Mouse (Mus musculus) forebrain, embryonic 15.5 days (tissue): ENCODE measurements at regions not wholly inside any gene's neighbourhood (a gene's known extent, or its start where the extent isn't known, plus 50 kb on each side); places are given as distances from the start of the nearest gene placed in this dataset.

ENCODE experiments used
- ATAC-seq: fragments of 200-750 bp; cut with Nextera tagmentation; replicated peaks from 2 replicates; pipeline ENCODE4 v1.8.0; 2017; ENCODE audit warnings: mild to moderate bottlenecking, moderate TSS enrichment, moderate library complexity
- H3K27ac ChIP-seq: fragments of 300-500 bp; sonication (generic); replicated peaks from 2 replicates; pipeline ENCODE4 v1.5.1; 2015; ENCODE audit warnings: mild to moderate bottlenecking, inconsistent platforms
- H3K27me3 ChIP-seq: fragments of 300-500 bp; sonication (generic); 2 replicates; pipeline ENCODE4 v1.6.1; 2015; ENCODE audit warnings: inconsistent platforms
- H3K36me3 ChIP-seq: fragments of 300-500 bp; sonication (generic); 2 replicates; pipeline ENCODE4 v1.6.1; 2015; ENCODE audit warnings: mild to moderate bottlenecking, inconsistent platforms
- H3K4me1 ChIP-seq: fragments of 300-500 bp; sonication (generic); 2 replicates; pipeline ENCODE4 v1.6.1; 2015; ENCODE audit warnings: inconsistent platforms
- H3K4me2 ChIP-seq: fragments of 300-500 bp; sonication (generic); replicated peaks from 2 replicates; pipeline ENCODE4 v1.6.1; 2015; ENCODE audit warnings: mild to moderate bottlenecking, inconsistent platforms
- H3K4me3 ChIP-seq: fragments of 300-500 bp; sonication (generic); 2 replicates; pipeline ENCODE4 v1.5.1; 2015; ENCODE audit warnings: mild to moderate bottlenecking, inconsistent platforms
- H3K9ac ChIP-seq: fragments of 300-500 bp; sonication (generic); replicated peaks from 2 replicates; pipeline ENCODE4 v1.6.1; 2015; ENCODE audit warnings: mild to moderate bottlenecking, inconsistent platforms
- H3K9me3 ChIP-seq: fragments of 300-500 bp; sonication (generic); 2 replicates; pipeline ENCODE4 v1.6.1; 2016; ENCODE audit warnings: inconsistent platforms
- WGBS: fragments of 180-500 bp; shearing (Covaris S2); methylation state at CpG from one replicate; pipeline ENCODE4 v1.1.7; 2015; ENCODE audit warnings: mixed read lengths; 5-methylcytosine and 5-hydroxymethylcytosine counted together

- H3K27me3 ChIP-seq, result no peaks in the 10 kb centered on the region
- H3K36me3 ChIP-seq, result no peaks in the 10 kb centered on the region
- 62% methylated on average over 4 of the region's 4 CpGs for WGBS
- no peak overlapping the region for H3K4me3 ChIP-seq
- peaks cover 16% of the 10 kb centered on the region for H3K4me1 ChIP-seq
- no peak overlapping the region for H3K27ac ChIP-seq
- H3K4me2 ChIP-seq, result no peak overlapping the region
- H3K9ac ChIP-seq, result no peak overlapping the region
- no peaks in the 10 kb centered on the region for H3K9me3 ChIP-seq
- ATAC-seq, result no peak
Observed at GRCm38 (mm10) chr19:36681056-36681455, 55.4 kb downstream of the Ppp1r3c start.

- H3K36me3 ChIP-seq, result no peaks in the 10 kb centered on the region
- no peak overlapping the region for H3K4me3 ChIP-seq
- H3K9me3 ChIP-seq, result no peaks in the 10 kb centered on the region
- 82% methylated on average over 2 of the region's 2 CpGs for WGBS
- H3K4me1 ChIP-seq, result peaks cover 16% of the 10 kb centered on the region
- no peak for ATAC-seq
- no peak overlapping the region for H3K9ac ChIP-seq
- H3K4me2 ChIP-seq, result no peak overlapping the region
- H3K27ac ChIP-seq, result no peak overlapping the region
- H3K27me3 ChIP-seq, result no peaks in the 10 kb centered on the region
Observed at GRCm38 (mm10) chr19:36680322-36680721, 56.1 kb downstream of the Ppp1r3c start.

- 16% methylated on average over 4 of the region's 4 CpGs for WGBS
- H3K4me3 ChIP-seq, result no peak overlapping the region
- no peak overlapping the region for H3K9ac ChIP-seq
- H3K27ac ChIP-seq, result 0 out of 2 replicates have a peak overlapping the region, but pooled peaks have one; percentile 28
- ATAC-seq, result no peak
- H3K27me3 ChIP-seq, result no peaks in the 10 kb centered on the region
- peaks cover 16% of the 10 kb centered on the region for H3K4me1 ChIP-seq
- no peaks in the 10 kb centered on the region for H3K9me3 ChIP-seq
- H3K4me2 ChIP-seq, result no peak overlapping the region
- no peaks in the 10 kb centered on the region for H3K36me3 ChIP-seq
Observed at GRCm38 (mm10) chr19:36679028-36679820, 57.2 kb downstream of the Ppp1r3c start.

- Histone ChIP-seq H3K27me3 (no peaks in the 10 kb centered on the region), H3K4me2 (no peak overlapping the region), H3K36me3 (no peaks in the 10 kb centered on the region), H3K27ac (0 out of 2 replicates have a peak overlapping the region, but pooled peaks have one; percentile 28), H3K4me3 (no peak overlapping the region), H3K9ac (no peak overlapping the region), H3K9me3 (no peaks in the 10 kb centered on the region), H3K4me1 (peaks cover 16% of the 10 kb centered on the region)
- no peak for ATAC-seq
- WGBS, result 61% methylated on average over 7 of the region's 7 CpGs
Observed at GRCm38 (mm10) chr19:36678382-36679027, 57.9 kb downstream of the Ppp1r3c start.

GRCm38 (mm10) chr19:36677101-36678081 is 59.1 kb downstream of the Ppp1r3c start:
- no peaks in the 10 kb centered on the region for H3K27me3 ChIP-seq
- H3K4me1 ChIP-seq, result peaks cover 16% of the 10 kb centered on the region
- H3K9ac ChIP-seq, result no peak overlapping the region
- 52% methylated on average over 18 of the region's 18 CpGs for WGBS
- no peaks in the 10 kb centered on the region for H3K9me3 ChIP-seq
- 0 out of 2 replicates have a peak, but pooled peaks have one; percentile 26 for ATAC-seq
- no peak overlapping the region for H3K4me2 ChIP-seq
- H3K36me3 ChIP-seq, result no peaks in the 10 kb centered on the region
- H3K4me3 ChIP-seq, result no peak overlapping the region
- no peak overlapping the region for H3K27ac ChIP-seq

- Histone ChIP-seq H3K4me1 (peaks cover 16% of the 10 kb centered on the region), H3K9me3 (no peaks in the 10 kb centered on the region), H3K27me3 (no peaks in the 10 kb centered on the region), H3K4me3 (no peak overlapping the region), H3K27ac (no peak overlapping the region), H3K4me2 (no peak overlapping the region), H3K9ac (no peak overlapping the region), H3K36me3 (no peaks in the 10 kb centered on the region)
- ATAC-seq, result no peak
- 88% methylated on average over 4 of the region's 4 CpGs for WGBS
Observed at GRCm38 (mm10) chr19:36674946-36675345, 61.5 kb downstream of the Ppp1r3c start.

GRCm38 (mm10) chr19:36670813-36671212 is 65.6 kb downstream of the Ppp1r3c start:
- H3K27ac ChIP-seq, result no peak overlapping the region
- ATAC-seq, result no peak
- no peak overlapping the region for H3K9ac ChIP-seq
- no peaks in the 10 kb centered on the region for H3K27me3 ChIP-seq
- H3K9me3 ChIP-seq, result no peaks in the 10 kb centered on the region
- 0 out of 2 replicates have a peak, but pooled peaks cover 7% of the 10 kb centered on the region for H3K4me1 ChIP-seq
- H3K4me3 ChIP-seq, result no peak overlapping the region
- no peak overlapping the region for H3K4me2 ChIP-seq
- 58% methylated on average over 7 of the region's 7 CpGs for WGBS
- H3K36me3 ChIP-seq, result no peaks in the 10 kb centered on the region
